Mouse (Mus musculus): Measurements from ENCODE around the gene Pakap. TPM values are rescaled to one million over a fixed set of nuclear protein-coding genes. Genes with fewer than 3 reads are reported as not detected.

The Pakap gene
- polyA plus RNA-seq (2012; rRNA removed) = 0.58 and 1.9 TPM in 2 replicates

DNA sequence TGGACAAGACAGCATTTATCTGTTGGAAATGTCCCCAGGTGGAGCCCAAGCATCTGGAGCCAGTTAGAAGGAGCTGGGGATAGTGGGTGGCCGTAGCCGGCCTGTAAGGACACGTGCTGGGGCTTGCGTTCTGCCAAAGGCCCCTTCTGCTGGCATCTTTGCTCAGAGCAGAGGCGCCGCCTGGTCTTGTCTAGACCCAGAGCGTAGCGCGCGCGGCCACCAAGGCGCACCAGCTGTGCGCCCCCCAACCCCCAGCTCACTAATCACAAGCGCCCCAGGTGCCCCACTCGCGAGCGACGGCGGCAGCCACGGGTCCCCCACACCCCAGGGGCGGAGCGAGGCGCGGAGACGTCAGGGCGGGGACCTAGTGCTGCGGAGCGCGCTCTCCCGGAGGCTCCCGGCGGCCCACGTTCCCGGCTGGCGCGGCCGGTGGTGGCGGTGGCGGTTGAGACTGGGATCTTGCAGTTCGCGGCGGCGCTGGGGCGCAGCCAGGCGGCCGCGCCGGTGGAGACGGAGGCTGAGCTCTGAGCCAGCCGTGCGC is at the start of gene Pakap:
Pakap (plus strand) TSS at position 514 of the 541 bp plus-strand sequence.
- DNase-seq (ENCODE audit: low read depth) = peak; percentile 80
- 0 out of 2 replicates have a peak, but pooled peaks have one; percentile 11 for TF ChIP-seq POLR2A (IDR thresholded peaks at IDR 0.05; ENCODE audit: borderline replicate concordance, extremely low read depth, insufficient read depth, insufficient read length, poor library complexity, severe bottlenecking)
- TF ChIP-seq CTCF (IDR thresholded peaks at IDR 0.05; ENCODE audit: borderline replicate concordance, extremely low read depth, insufficient read depth, insufficient read length) = no peak

GRCm38 (mm10) chr4:57523456-57523855 is 44.5 kb upstream of the Pakap start:
- TF ChIP-seq CTCF (IDR thresholded peaks at IDR 0.05; ENCODE audit: borderline replicate concordance, extremely low read depth, insufficient read depth, insufficient read length) = no peak
- no peak for TF ChIP-seq POLR2A (IDR thresholded peaks at IDR 0.05; ENCODE audit: borderline replicate concordance, extremely low read depth, insufficient read depth, insufficient read length, poor library complexity, severe bottlenecking)
- no peak for DNase-seq (ENCODE audit: low read depth)

DNA sequence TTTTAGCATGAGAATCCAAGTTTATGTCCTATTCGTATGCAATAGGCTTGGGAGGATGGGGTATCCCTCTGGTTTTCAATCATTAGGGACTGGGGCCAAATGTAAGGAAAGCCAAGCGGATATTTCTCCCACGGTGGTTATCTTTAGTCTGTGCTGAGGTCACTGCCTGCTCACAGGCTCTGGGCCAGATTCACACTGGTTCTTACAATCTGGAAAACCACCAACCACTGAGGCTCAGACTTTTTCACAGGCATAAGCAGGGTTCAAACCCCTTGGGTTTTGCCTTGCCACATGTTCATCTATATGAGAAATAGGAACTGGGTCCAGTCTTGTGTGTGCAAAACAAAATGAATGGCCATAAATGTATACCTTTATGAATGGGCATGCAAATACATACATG is 43.5 kb upstream of the Pakap start:
- TF ChIP-seq CTCF (IDR thresholded peaks at IDR 0.05; ENCODE audit: borderline replicate concordance, extremely low read depth, insufficient read depth, insufficient read length) (no peak), POLR2A (IDR thresholded peaks at IDR 0.05; ENCODE audit: borderline replicate concordance, extremely low read depth, insufficient read depth, insufficient read length, poor library complexity, severe bottlenecking) (no peak)
- no peak for DNase-seq (ENCODE audit: low read depth)

- DNase-seq (ENCODE audit: low read depth) = no peak
- TF ChIP-seq CTCF (IDR thresholded peaks at IDR 0.05; ENCODE audit: borderline replicate concordance, extremely low read depth, insufficient read depth, insufficient read length) = no peak
- TF ChIP-seq POLR2A (IDR thresholded peaks at IDR 0.05; ENCODE audit: borderline replicate concordance, extremely low read depth, insufficient read depth, insufficient read length, poor library complexity, severe bottlenecking) = no peak
These were observed 42.6 kb upstream of the Pakap start for GRCm38 (mm10) chr4:57525221-57526011.

- DNase-seq (ENCODE audit: low read depth) = no peak
- TF ChIP-seq CTCF (IDR thresholded peaks at IDR 0.05; ENCODE audit: borderline replicate concordance, extremely low read depth, insufficient read depth, insufficient read length) (no peak), POLR2A (IDR thresholded peaks at IDR 0.05; ENCODE audit: borderline replicate concordance, extremely low read depth, insufficient read depth, insufficient read length, poor library complexity, severe bottlenecking) (no peak)
These were observed 39.7 kb upstream of the Pakap start for GRCm38 (mm10) chr4:57528296-57528695.

DNA sequence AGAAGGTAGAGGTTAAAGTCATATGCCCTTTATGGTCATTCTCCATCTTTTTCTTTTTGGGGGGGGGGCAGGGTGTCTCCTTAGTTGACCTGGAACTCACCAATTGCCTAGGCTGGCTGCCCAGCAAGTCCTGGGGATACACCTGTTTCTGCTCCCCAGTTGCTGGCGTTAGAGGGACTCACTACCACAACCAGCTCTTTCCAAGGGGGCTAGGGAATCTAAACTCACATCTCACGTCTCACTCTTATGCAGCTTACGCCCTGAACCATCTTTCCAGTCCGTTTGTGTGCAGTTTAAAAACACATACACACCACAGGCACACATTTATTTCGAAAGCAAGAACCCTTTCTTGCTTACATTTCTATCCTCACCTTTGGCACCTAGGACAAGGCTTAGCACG is 34.3 kb upstream of the Pakap start:
- TF ChIP-seq CTCF (IDR thresholded peaks at IDR 0.05; ENCODE audit: borderline replicate concordance, extremely low read depth, insufficient read depth, insufficient read length) = no peak
- TF ChIP-seq POLR2A (IDR thresholded peaks at IDR 0.05; ENCODE audit: borderline replicate concordance, extremely low read depth, insufficient read depth, insufficient read length, poor library complexity, severe bottlenecking) = no peak
- DNase-seq (ENCODE audit: low read depth) = no peak

DNA sequence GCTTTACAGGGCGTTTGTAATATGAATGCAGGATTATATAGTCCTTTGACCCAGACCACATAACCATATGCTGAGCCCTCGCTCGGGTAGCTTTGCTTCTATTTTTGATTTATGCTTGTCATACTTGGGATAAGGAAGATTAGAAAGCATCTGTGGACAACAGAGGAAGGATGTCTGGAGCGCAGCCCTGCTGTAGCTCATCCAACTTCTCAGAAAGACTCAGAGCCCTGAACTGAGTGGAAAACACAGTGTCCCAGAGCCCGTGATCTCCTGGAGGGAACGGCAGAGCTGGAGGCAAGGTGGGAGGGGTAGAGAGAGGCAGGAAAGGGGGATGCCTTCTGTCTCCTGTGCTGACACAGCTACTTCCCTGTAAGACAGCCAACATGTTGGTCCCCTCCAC is 33.7 kb upstream of the Pakap start:
- no peak for TF ChIP-seq POLR2A (IDR thresholded peaks at IDR 0.05; ENCODE audit: borderline replicate concordance, extremely low read depth, insufficient read depth, insufficient read length, poor library complexity, severe bottlenecking)
- no peak for TF ChIP-seq CTCF (IDR thresholded peaks at IDR 0.05; ENCODE audit: borderline replicate concordance, extremely low read depth, insufficient read depth, insufficient read length)
- no peak for DNase-seq (ENCODE audit: low read depth)

DNA sequence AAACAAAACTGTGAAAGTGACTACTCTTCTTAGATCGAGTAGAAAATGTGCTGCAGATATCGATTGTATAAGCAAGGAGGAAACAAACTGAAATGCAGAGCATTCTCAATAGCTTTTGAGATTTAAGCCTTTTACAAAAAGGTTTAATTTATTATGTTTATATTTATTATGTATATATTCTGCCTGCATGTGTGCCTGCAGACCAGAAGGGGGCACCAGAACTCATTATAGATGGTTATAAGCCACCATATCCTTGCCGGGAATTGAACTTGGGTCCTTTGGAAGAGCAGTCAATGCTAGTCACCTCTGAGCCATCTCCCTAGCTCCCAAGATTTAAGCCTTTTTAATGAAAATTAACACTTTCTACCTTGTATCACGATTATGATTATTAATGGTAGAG is 32.9 kb upstream of the Pakap start:
- TF ChIP-seq CTCF (IDR thresholded peaks at IDR 0.05; ENCODE audit: borderline replicate concordance, extremely low read depth, insufficient read depth, insufficient read length) = no peak
- no peak for TF ChIP-seq POLR2A (IDR thresholded peaks at IDR 0.05; ENCODE audit: borderline replicate concordance, extremely low read depth, insufficient read depth, insufficient read length, poor library complexity, severe bottlenecking)
- no peak for DNase-seq (ENCODE audit: low read depth)

GRCm38 (mm10) chr4:57538029-57538688 is 29.8 kb upstream of the Pakap start:
- no peak for TF ChIP-seq POLR2A (IDR thresholded peaks at IDR 0.05; ENCODE audit: borderline replicate concordance, extremely low read depth, insufficient read depth, insufficient read length, poor library complexity, severe bottlenecking)
- no peak for TF ChIP-seq CTCF (IDR thresholded peaks at IDR 0.05; ENCODE audit: borderline replicate concordance, extremely low read depth, insufficient read depth, insufficient read length)
- peak; percentile 46 for DNase-seq (ENCODE audit: low read depth)

GRCm38 (mm10) chr4:57543692-57544256 is 24.2 kb upstream of the Pakap start:
- DNase-seq (ENCODE audit: low read depth) = peak; percentile 88
- no peak for TF ChIP-seq POLR2A (IDR thresholded peaks at IDR 0.05; ENCODE audit: borderline replicate concordance, extremely low read depth, insufficient read depth, insufficient read length, poor library complexity, severe bottlenecking)
- no peak for TF ChIP-seq CTCF (IDR thresholded peaks at IDR 0.05; ENCODE audit: borderline replicate concordance, extremely low read depth, insufficient read depth, insufficient read length)

DNA sequence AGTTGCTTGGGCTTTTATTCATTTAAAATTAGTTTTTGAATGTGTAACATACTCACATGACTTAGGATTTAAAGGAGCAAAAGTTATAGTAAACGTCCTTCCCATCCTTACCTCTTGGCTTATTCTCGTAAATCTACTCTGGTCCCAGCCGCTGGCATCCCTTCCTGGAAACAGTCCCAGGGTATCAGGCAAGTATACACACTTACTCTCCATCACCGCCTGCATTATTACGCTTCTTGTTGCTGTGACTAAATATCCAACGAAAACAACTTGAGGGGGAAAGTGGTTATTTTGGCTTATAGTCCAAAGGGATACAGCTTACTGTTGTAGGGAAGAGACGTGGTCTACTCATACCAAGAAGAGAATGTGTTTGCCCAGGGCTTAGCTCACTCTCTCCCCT is 20.2 kb upstream of the Pakap start:
- TF ChIP-seq CTCF (IDR thresholded peaks at IDR 0.05; ENCODE audit: borderline replicate concordance, extremely low read depth, insufficient read depth, insufficient read length) (no peak), POLR2A (IDR thresholded peaks at IDR 0.05; ENCODE audit: borderline replicate concordance, extremely low read depth, insufficient read depth, insufficient read length, poor library complexity, severe bottlenecking) (no peak)
- no peak for DNase-seq (ENCODE audit: low read depth)
